Mouse (Mus musculus): Measurements from ENCODE around the gene Zfp706. TPM values are rescaled to one million over a fixed set of nuclear protein-coding genes. Genes with fewer than 3 reads are reported as not detected.

The Zfp706 gene
- total RNA-seq, 4 experiments from 2014 or later = 214 to 231 (median 227) TPM

DNA sequence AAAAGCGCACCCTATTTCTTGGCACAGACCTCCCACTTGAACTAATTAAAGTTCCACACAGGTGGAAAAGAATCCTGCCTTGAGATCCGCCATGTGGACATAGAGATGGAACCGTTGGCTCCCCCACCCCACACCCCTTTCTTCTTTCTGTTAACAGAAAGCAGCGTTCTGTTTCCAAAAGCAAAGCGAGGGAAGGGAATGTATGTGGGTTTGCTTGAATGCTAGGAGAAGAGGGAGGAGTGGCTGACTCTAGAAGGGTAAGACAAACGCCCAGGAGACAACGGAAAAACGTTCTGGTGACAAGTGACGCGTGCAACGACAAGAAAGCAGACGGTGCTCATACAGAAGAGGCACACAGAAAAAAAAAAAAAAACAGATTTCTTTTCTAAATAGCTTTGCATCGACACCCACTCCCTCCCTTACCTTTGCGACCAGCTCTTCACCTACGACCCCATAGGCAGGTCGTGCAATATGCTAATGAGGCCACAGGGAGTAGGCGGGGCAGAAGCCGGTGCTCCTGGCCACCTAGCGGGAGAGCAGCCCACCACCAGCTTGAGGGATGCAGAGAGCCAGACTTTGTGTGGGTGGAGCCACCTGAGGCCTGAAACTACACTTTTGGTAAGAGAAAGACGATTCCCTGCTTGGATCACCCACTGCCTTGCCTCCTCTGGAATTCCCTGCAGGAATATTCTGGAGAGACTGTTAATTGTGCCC, 27.9 kb downstream of the Zfp706 start:
- no peak for DNase-seq (ENCODE audit: low spot score)

DNA sequence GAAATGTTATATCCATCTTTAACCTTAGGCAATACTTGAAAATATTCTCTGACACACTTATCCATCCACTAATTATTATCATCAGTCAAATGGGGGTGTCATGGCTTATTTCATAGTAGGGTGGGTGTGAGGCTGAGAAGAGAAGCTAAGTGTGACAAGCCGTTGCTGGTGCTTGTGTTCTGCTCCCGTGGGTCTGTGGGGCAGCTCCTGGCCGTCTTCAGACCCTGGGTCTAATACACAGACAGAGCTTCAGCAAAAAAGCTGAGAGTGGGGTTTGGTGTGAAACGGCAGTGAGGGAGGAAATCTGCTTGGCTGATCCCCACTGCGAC, 28.4 kb downstream of the Zfp706 start:
- no peak for DNase-seq (ENCODE audit: low spot score)

DNA sequence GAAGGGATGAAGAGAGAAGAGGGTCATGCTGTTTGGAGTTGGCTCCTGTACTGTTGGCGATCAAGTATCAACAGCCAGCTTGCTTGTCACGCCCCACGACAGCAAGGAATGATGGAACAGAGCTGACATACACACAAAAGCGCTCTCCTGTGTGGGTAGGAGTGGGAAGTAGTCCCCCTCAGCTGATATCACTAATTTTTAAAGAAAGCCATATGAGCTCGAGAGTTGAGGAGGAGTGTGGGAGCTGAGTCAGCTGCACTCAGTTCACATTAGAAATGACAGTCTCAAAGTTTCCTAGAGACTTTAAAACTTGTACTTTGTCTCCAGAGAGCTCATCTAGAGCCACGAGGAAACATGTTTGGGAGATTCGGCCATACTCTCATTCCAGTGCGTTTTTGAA, 29.8 kb downstream of the Zfp706 start:
- no peak for DNase-seq (ENCODE audit: low spot score)

DNA sequence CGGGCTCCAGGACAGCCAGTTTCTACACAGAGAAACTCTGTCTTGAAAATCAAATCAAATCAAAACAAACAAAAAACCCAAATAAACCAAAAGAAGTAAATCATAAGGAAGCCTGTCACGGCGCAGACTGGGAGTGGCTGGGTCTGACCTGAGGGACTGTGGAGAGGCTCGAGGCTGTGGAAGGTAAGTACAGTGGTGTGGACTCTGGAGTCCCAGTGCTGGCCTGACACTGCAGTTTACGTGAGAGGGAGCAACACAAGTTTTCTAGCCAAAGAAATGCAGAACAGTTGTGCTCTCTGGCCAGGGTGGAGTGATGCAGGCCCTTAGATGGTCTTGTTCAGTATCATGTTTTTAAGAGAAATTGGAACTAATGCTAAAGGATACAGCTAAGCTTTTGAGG, 31.9 kb downstream of the Zfp706 start:
- no peak for DNase-seq (ENCODE audit: low spot score)

DNA sequence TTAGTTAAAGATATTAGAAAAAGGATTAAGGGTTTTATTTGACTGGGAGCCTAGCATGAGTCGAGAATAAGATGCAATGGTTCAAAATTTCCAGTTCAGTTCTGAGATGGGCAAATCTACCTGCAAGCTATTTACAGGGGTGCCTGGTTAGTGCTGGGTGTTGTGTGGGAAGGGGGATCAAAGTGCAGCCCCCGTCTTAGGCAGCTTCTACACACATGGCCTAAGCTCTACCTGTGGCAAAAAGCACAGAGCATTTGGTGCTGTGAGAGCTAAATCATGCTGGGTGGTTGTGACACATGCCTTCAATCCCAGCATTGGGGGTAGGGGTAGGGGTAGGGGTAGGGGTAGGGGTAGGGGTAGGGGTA, 32.3 kb downstream of the Zfp706 start:
- DNase-seq (ENCODE audit: low spot score) = no peak

DNA sequence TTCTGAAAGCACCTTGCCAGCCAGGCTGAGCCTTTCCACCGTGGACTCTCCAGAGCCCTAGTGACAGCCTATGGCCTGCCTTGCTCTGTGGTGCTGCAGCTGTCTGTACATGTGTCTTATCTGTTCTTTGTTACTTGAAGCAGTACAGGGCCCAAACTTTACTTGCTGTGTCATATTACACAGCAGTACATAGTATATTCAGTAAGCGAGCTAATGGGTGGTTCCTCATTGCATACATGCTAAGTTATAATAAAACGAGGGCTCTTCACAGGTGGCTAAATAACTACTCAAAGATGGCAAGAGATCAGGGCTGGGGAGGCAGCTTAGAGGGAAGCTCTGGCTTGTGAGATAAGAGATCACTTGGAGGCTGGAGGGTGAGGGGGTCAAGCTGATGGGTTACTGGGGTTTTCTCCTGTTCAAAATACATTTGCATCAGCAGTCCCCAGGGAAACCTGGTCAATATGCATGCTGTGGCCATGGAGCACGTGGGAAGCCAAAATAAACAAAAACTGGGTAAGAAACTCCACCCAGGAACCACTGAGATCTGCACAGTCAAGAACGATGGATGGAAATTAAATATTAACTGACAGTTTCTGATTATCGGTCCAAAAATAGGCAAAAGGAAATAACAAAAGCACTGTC, 32.8 kb downstream of the Zfp706 start:
- DNase-seq (ENCODE audit: low spot score) = no peak

DNA sequence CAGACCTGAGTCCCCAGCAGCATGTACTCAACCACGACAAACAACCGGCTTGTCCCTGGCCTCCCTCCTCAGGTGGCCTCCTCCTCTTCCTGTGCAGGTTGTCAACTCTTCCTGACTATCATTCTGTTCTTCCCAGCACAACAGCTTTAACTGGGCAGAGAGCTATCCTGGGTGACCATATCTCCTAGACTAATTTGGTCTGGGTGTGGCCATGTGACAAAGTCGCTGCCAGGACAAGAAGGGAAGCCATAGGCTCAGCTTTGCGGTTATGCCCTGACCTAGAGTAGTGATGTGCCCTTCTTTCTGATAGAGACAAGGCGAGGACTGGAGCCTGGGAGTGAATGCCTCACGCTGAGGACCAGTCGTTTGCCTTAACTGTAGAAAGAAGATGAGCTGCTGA, 33.9 kb downstream of the Zfp706 start:
- DNase-seq (ENCODE audit: low spot score) = peak; percentile 43

DNA sequence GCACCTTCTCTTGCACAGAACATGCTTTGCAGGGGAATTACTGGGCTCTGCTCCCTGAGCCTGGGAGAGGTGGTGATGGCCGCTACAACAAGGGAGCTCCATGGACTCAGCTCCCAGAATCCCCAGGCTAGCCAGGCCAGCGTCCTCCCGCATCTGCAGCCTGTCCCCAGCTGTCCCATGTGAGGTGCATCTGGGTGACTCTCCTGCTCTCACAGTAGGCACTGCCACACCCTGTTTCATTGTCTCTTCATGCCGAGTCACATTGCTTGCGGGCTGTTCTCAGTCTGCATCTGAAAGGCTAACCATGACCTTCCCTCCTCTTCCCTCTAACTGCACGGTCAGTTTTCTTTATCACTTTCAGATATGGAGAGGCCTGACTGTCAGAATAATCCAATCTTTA, 34.3 kb downstream of the Zfp706 start:
- no peak for DNase-seq (ENCODE audit: low spot score)

DNA sequence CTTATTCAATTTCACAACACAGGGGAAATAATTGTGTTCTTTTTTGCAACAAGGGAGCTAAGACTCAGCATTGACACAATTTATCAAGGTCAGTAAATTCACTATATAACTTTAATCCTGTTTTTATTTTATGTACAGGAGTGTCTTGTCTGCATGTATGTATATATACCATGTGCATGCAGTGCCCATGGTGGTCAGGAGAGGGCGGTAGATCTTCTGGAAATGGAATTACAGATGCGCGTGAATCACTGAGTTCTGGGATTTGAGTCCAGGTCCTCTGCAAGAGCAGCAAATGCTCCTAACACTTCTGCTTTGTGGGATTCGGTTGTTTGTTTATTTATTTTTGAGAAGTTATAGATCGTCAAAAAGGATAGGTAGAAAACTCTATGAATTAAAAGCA, 37.8 kb downstream of the Zfp706 start:
- no peak for DNase-seq (ENCODE audit: low spot score)

DNA sequence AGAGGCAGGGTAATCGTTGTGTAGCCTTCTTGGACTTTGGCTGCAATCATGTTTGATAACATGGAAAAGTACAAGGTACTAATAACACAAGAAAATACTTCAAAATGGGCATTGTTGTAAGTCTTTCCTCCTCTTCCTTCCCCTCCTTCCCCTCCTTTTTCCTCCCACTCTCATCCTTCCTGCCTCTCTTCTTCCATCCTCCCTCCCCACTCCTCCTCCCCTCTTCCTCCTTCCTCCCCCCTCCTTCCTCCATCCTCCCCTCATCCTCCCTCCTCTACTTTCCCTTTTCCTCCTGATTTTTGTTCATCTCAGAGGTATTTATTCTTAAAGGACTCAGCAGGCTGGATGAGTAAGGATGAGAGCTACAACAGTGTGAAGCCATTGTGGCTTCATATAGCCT, 39.3 kb downstream of the Zfp706 start:
- no peak for DNase-seq (ENCODE audit: low spot score)

DNA sequence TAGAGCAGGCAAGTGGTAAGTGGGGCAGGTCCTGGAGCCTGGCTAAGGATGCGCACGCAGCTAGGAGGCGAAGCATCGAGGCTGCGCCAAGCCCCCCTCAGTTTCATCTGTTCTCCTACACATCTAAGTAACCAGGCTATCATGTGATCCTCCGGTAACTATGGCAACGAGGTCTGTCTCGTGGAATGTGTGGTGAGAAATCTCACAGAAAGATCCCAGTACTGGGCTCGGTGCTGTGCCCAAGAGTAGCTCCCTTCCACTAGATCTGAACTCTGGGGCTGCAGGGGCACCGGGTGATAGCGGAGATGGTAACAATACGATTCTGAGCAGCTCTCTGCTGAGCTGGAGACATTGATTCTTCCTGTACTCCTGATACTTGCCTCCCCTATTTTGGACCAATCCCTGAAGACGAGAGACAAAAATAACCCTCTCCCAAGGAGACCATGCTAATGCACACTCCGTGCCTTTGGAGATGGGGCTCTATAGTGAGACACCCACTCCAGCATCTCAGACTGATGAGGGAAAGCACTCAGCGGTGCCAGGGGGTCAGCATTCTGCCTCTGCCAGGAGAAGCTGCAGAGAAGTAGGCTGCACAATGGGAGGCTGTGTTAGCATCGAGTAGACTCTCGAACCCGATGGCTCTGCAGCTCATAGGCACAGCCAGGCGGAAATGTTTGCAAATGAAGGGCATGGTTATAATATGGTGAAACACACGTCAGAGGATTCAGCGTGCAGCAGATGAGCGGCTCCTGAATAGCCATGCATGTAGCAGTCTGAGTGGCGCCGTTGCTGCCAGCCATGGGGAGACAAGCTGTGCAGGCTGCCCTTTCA, 40.0 kb downstream of the Zfp706 start:
- DNase-seq (ENCODE audit: low spot score) = no peak

DNA sequence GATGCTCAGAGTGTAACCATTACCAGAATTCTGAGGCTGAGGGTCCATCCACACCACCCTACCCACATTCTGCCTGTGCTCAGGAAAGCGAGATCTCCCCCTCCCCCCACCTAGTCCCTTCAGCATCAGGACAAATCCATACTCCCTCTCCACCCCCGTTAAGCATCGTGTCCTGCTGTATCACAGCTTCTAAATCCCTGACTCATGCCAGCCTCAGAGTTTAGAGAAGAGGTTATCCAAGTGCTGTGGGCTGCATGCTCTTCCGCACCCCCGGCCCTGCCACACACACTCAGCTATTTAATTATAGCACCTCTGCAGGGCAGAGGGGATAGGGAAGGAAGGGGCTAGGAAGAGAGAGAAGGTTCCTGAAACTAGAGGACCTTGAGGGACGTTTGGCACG, 40.6 kb downstream of the Zfp706 start:
- no peak for DNase-seq (ENCODE audit: low spot score)

DNA sequence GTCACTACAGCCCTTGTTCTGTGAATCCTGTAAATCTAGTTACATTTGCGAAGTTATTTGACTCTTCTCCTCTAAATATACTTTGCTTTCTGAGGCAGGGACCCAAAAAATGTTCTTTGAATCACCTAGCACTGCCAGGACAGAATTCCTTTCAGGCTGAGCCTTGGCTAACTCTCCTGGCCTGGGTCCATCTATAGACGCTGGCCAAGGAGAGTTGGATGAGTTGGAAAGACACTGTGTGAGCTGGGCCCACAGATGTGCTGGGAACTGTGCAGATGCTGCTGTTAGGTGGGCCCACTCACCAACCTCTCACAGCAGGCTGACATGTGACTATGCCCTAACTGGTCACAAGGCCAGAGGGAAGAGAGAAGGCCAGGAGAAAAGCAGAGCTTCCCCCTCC, 41.1 kb downstream of the Zfp706 start:
- DNase-seq (ENCODE audit: low spot score) = no peak

DNA sequence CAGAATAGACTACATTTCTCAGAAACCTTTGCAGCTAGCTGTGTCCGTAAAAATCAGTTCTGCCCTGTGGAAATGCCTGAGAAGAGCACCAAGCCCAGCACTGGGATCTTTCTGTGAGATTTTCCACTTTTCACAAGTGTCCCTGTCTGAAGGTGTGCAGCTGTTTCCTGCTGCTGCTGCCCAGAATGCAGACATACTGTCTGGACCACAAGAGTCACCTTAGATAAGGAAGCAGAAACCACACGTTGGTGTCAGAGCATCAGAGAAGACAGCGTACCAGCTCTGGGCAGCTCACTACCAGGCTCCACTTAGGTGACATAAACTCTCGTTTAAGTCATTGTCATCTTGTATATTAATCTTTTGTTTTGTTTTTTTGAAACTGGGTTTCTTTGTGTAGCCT, 41.8 kb downstream of the Zfp706 start:
- no peak for DNase-seq (ENCODE audit: low spot score)

DNA sequence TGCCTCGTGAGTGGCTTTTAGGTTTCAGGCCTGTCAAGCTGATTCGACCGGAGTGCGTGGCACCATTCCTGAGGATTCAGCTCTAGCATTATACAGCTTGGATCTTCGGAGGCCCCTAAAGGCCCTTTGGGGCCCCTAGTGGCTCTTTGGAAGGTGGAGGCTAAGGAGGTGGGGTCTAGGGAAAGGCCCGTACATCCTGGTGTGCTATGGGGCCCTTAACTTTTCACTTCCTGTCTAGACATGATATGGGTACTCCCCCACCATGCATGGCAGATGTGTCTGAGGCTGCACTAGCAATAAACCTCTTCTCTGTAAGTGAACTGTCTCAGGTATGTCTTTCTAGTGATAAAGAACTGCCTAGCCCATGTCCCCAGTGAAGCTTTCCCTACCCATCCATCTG, 44.6 kb downstream of the Zfp706 start:
- DNase-seq (ENCODE audit: low spot score) = no peak

DNA sequence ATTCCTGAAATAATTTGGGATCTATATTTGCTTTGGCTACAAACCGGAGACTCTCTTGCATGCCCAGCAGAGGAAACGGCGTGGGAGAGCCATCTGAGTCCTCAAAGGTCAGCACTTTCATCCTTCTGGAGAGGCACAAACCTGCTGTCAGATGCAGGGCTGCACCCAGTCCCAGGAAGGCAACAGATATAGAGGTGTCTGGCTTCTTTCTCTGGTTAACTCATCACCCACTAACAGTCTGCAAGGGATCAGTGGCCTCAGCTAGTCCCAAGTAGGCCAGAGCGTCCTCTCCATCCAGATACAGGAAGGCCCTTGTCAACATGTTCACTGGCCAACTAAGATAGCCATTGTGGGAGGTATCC, 46.7 kb downstream of the Zfp706 start:
- DNase-seq (ENCODE audit: low spot score) = no peak

DNA sequence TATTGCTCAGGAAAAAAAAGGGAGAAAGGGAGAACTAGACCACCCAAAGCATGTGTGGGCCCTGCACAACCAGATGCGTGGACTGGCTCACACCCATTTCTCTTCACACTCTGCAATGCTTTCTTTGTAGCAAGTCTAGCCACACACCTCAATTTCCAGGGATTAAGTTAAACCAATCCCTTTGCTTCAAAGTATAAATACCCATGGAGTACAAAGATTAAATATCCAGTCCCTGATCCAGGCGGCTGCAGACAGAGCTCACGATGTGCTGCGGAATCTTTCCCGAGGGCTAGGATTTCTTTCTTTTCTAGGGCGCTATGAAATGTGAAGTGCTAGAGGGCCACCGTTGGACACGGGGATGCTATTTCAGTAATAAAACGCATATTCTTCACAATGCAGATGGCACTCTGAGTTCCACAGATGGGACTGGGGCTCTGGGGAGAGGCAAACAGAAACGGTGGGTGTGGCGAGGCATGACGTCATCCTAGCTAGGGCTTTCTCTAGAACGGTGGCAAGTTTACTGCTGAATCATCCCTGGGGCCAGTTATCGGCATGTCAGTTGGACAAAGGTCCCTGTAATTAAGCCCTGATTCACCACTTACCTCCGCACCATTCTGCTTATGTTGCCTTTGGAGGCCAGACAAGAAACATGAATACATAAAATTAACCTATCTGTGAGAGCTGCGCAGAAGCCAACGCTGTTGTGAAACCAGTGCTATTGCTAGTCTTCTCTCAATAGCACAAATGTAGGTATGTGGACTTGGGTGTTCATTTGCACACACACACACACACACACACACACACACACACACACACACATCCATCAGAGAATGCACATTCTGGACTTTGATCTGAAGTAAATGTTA, 47.3 kb downstream of the Zfp706 start:
- DNase-seq (ENCODE audit: low spot score) = peak; percentile 53

DNA sequence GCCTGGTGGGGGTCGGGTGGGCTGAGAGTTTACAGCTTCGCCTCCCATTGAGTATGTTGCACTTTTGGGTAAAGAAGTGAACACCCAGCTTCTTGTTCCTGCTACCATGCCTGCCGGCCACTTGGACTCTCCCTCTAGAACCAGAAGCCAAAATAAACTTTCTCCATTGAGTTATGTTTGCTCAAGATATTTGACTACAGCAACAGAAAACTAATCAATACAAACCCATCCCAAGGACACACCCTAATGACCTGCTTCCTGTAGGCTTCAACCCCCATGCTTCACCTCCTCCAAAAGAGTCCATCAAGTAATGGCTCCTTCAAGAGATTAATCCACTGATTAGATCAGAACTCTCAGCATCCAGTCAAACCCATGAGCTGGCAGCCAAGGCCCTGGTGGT, 51.4 kb downstream of the Zfp706 start:
- DNase-seq (ENCODE audit: low spot score) = no peak

DNA sequence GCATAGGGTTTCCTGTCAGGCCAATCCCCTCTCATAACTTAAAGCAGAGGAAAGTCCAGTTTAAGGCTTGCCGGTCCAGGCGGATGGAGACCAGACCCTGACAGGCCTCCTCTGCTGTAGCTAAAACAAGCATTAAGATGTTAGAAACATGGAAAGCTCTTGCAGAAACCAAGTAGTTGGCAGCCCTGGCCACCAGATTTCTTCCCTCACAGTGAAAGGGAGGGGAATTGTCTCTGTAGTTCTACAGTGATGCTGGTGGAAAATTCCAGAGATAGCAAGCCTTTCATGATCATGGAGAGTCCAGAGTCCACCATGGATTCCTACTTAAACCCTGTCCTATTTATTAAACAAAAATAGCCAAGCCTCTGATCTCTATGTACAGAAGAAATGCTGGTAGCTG, 57.3 kb downstream of the Zfp706 start:
- no peak for DNase-seq (ENCODE audit: low spot score)

DNA sequence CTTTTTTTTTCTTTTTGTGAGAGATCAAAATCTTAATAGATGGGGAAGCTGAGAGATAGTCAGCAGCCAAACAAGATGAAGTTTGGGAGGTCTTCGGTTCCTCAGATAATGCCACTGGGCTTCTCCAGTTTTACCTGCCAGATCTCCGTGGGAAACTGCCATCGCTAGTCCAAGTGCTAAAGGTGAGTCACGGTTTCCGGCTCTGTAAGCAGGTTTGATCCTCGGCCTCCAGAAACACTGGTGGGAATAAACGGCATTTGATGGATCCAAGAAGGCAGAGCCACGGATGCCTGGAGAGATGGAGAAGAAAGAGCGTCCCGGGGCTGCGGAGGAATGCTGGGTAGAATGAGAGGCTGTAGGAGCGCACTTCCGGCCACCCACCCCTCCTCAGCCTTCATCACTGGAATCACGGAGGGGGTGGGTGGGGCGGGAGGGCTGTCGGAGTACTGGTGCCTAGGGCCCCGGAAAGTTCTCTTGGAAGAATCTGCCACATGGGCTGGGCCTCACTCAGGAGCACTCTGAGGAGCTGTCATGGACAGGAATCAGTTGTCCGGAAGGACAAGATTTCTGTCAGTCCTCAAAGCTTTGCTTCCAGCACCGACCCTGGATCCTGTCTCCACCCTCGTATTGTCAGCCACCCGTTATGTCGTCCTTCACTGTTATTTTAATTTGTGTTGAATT, 58.6 kb downstream of the Zfp706 start:
- DNase-seq (ENCODE audit: low spot score) = no peak
